Mouse (Mus musculus): Measurements from ENCODE around the gene Exosc5. TPM values are rescaled to one million over a fixed set of nuclear protein-coding genes. Genes with fewer than 3 reads are reported as not detected.

Gene Exosc5
- polyA plus RNA-seq (2016; fragmentation: Nextera tagmentation; extraction: Ambion mirVana): 80.4 and 82.2 TPM in 2 replicates

DNA sequence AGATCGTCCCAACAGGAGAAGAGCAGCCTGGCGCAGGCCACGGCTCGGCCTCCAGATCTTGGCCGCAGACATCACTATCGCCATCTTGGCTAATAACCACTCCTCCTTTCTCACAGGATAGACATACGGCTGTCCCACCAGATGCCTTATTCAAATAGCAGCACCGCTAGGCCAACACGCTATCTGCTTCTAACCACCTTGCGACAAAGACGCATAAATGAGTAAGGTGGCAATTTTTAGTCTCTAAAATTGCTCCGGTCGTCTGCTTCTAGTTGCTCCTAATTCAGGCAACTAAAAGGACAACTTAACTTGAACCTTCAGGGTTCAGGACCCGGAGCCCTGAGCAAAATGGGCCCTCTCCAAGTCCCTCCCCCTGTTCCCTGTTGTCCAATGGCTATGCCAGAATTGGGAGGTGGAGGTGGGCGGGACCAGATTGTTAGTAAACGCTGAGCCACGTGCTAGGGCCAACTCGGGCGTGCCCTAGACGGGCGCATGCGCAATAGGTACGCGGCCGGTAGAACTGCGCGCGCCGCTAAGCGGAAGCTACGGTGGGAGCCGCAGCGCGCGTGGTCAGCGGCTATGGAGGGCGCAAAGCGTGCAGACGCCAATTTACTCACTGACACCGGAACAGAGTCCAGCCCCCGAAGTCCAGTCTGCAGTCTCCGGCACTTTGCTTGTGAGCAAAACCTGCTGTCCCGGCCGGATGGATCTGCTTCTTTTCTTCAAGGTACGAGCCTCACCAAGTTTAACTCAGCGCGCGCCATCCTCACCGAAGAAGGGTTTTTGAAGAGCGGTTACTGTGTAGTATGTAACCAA is at the start of gene Exosc5, which contains the start of gene Bckdha:
Gene Exosc5, plus strand, starts transcription at position 508 of the 816 bp plus-strand sequence.
Gene Bckdha, minus strand, starts transcription at position 325 of the 816 bp plus-strand sequence.
- Histone ChIP-seq H3K9ac (peak within 1 kb of the TSS; percentile 73), H3K27ac (peak within 1 kb of the TSS; percentile 54), H3K4me2 (peak within 1 kb of the TSS; percentile 83), H3K36me3 (peaks cover 31% of the 10 kb centered on the region), H3K27me3 (replicated peaks) (no peaks in the 10 kb centered on the region), H3K4me1 (peaks cover 54% of the 10 kb centered on the region), H3K9me3 (replicated peaks) (no peaks in the 10 kb centered on the region), H3K4me3 (peak within 1 kb of the TSS; percentile 77)
- ATAC-seq: peak; percentile 96
- WGBS (ENCODE audit: insufficient replicate concordance): under 1% methylated on average over 50 of the region's 50 CpGs

DNA sequence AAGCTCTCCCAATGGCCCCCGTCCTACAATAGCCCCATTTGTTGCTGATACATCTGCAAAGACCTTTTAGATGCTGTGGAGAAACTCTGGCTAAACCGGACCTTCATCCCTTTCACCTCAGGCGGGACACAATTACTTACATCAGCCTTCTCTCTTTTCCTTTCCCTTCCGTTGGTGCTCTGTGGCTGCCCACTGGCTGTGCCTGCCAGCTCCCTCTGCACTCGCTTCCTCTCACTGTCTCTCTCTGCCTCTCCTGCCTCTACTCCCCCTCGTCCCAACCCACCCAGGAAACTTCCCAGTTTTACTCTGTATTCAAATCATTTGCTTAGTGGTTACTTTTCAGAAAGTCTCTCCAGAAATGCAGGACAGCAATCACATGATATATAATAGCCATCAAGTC is 48.9 kb upstream of the Exosc5 start:
- Histone ChIP-seq H3K4me3 (no peak overlapping the region), H3K27me3 (replicated peaks) (0 out of 2 replicates have a peak, but pooled peaks cover 5% of the 10 kb centered on the region), H3K36me3 (no peaks in the 10 kb centered on the region), H3K4me2 (no peak overlapping the region), H3K9me3 (replicated peaks) (no peaks in the 10 kb centered on the region), H3K4me1 (peaks cover 17% of the 10 kb centered on the region), H3K9ac (no peak overlapping the region), H3K27ac (no peak overlapping the region)
- no peak for ATAC-seq
- WGBS (ENCODE audit: insufficient replicate concordance): 31% methylated on average over 6 of the region's 6 CpGs

DNA sequence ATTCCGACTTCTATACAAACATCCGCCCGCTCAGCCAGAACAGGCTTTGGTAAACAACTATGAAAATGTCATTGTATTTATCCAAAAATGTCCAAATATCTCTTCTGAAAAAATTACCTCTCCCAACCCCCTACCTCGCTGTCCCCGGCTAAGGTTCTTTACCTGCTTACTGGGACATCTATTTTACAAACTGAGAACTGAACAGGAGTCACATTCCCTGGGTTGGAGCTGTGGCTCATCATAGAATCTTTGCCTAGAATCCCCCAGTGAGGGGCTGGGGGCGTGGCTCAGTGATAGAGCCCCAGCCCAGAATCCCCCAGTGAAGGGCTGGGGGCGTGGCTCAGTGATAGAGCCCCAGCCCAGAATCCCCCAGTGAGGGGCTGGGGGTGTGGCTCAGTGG is 47.5 kb upstream of the Exosc5 start:
- no peaks in the 10 kb centered on the region for H3K36me3 ChIP-seq
- H3K9ac ChIP-seq: no peak overlapping the region
- WGBS (ENCODE audit: insufficient replicate concordance): 47% methylated on average over 7 of the region's 7 CpGs
- 0 out of 2 replicates have a peak, but pooled peaks cover 5% of the 10 kb centered on the region for H3K27me3 ChIP-seq (replicated peaks)
- H3K4me1 ChIP-seq: peaks cover 27% of the 10 kb centered on the region
- no peak for ATAC-seq
- H3K4me3 ChIP-seq: no peak overlapping the region
- H3K27ac ChIP-seq: no peak overlapping the region
- no peak overlapping the region for H3K4me2 ChIP-seq
- H3K9me3 ChIP-seq (replicated peaks): no peaks in the 10 kb centered on the region

GRCm38 (mm10) chr7:25614086-25614485 is 44.9 kb upstream of the Exosc5 start:
- no peak for ATAC-seq
- Histone ChIP-seq H3K9ac (no peak overlapping the region), H3K27me3 (replicated peaks) (peaks cover 5% of the 10 kb centered on the region; the same call in 1 of the 2 replicates), H3K4me3 (no peak overlapping the region), H3K27ac (no peak overlapping the region), H3K4me2 (no peak overlapping the region), H3K4me1 (peaks cover 24% of the 10 kb centered on the region), H3K9me3 (replicated peaks) (no peaks in the 10 kb centered on the region), H3K36me3 (no peaks in the 10 kb centered on the region)
- 81% methylated on average over 5 of the region's 5 CpGs for WGBS (ENCODE audit: insufficient replicate concordance)

GRCm38 (mm10) chr7:25614831-25615705 is 43.9 kb upstream of the Exosc5 start:
- Histone ChIP-seq H3K27ac (no peak overlapping the region), H3K36me3 (no peaks in the 10 kb centered on the region), H3K9ac (no peak overlapping the region), H3K4me3 (no peak overlapping the region), H3K4me1 (peaks cover 26% of the 10 kb centered on the region), H3K4me2 (no peak overlapping the region), H3K27me3 (replicated peaks) (peaks cover 5% of the 10 kb centered on the region; the same call in 1 of the 2 replicates), H3K9me3 (replicated peaks) (no peaks in the 10 kb centered on the region)
- 52% methylated on average over 21 of the region's 21 CpGs for WGBS (ENCODE audit: insufficient replicate concordance)
- ATAC-seq: no peak

DNA sequence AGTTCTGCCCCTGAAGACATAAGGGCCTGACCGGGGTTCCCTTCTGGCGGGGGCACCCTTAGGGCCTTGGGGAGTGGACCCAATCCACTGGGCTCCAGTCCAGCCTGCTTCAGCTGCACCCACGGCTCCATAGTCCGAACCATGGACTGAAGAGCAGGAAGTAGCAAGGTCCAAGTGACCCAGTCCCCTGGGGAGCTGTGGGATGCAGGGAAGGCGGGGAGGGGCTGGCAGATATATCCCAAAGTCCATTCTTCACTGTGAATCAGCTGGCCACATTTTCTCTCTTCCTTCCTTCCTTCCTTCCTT is 43.3 kb upstream of the Exosc5 start, which contains the start of gene Erich4:
Gene Erich4, minus strand, starts transcription at position 187 of the 306 bp plus-strand sequence.
- peaks cover 27% of the 10 kb centered on the region for H3K4me1 ChIP-seq
- ATAC-seq: no peak
- no peak within 1 kb of the TSS for H3K4me3 ChIP-seq
- H3K27ac ChIP-seq: no peak within 1 kb of the TSS
- no peaks in the 10 kb centered on the region for H3K36me3 ChIP-seq
- WGBS (ENCODE audit: insufficient replicate concordance): 59% methylated on average over 5 of the region's 5 CpGs
- no peak within 1 kb of the TSS for H3K9ac ChIP-seq
- no peaks in the 10 kb centered on the region for H3K9me3 ChIP-seq (replicated peaks)
- H3K27me3 ChIP-seq (replicated peaks): peaks cover 5% of the 10 kb centered on the region; the same call in 1 of the 2 replicates
- no peak within 1 kb of the TSS for H3K4me2 ChIP-seq

DNA sequence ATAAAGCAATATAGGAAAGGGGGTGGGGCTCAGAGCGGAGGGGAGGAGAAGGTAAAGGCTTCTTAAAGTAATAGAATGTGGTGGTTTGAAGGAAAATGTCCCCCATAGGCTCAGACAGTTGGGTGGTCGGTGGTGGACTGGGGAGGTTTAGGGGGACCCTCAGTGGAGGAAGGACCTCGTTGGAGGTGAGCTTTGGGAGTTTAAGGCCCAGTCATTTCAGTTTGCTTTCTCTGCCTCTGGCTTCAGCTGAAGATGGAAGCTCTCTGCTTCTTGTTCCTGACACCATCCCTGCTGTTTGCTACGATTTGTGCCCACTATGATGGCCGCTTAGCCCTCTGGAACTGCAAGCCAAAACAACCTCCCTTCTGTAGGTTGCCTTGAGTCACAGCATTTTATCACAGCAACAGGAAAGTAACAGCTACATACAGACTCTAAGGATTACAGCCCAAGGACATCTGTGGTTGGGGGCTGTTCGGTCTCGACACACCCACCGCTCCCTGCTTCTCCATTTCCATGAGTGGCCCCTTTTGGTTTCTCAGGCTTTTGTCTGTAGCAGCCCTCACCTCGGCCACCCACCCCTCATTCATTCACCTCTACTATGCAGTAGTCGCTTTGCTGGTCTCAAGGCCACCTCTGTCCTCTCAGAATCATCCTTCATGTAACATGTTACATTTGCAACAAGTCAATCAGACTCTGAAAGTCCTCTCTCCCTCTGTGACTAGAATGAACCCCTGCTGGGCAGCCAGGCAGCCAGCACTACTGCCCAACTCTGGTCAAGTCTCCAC is 41.4 kb upstream of the Exosc5 start:
- Histone ChIP-seq H3K9me3 (replicated peaks) (no peaks in the 10 kb centered on the region), H3K36me3 (peaks cover 11% of the 10 kb centered on the region), H3K27ac (no peak overlapping the region), H3K4me1 (peaks cover 27% of the 10 kb centered on the region), H3K9ac (no peak overlapping the region), H3K4me3 (no peak overlapping the region), H3K4me2 (no peak overlapping the region), H3K27me3 (replicated peaks) (no peaks in the 10 kb centered on the region; the same call in 1 of the 2 replicates)
- 65% methylated on average over 10 of the region's 10 CpGs for WGBS (ENCODE audit: insufficient replicate concordance)
- ATAC-seq: no peak

DNA sequence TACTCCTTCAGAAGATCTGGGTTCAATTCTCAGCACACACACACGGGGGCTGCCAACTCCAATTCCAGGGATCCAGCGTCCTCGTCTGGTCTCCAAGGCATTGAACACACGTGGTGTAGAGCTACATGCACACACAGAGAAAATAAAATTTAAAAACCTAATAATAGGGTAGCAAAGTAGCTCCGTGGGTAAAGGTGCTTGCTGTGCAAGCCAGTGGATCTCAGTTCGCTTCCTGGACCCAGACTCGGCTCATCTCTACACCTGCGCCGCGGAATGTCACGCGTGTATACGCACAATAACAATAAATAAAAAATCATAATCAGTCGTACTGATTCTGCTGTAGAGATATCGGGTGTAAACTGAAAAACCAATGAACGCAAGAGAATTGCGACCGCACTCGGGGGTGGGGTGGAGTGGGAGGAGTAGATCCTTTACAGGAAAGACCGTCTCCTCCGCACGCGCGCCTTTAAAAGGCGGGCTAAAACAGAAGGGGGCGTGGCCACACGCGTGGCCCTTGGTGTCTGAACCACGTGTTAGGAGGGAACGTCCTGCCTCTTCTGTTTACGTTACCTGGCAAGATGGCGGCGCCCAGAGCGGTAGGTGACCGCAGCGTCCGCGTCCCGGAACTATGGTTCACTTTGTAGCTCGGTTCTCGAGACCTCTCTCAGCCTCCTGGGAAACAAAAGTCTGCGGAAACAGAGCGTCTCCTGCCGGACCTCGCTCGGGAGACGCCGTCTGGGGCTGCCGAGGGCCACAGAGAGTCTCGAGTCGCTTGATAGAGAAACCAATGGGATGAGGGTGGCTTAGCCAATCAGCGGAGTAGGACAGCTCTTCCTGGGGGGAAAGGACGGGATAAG is 39.9 kb upstream of the Exosc5 start, which contains the start of gene Dmac2:
Gene Dmac2, plus strand, starts transcription at position 550 of the 857 bp plus-strand sequence.
- Histone ChIP-seq H3K27ac (0 out of 2 replicates have a peak within 1 kb of the TSS, but pooled peaks have one; percentile 56), H3K36me3 (peaks cover 22% of the 10 kb centered on the region)
- 1% methylated on average over 53 of the region's 53 CpGs for whole genome bisulfite sequencing (ENCODE audit: insufficient replicate concordance)

GRCm38 (mm10) chr7:25619722-25619991 is 39.3 kb upstream of the Exosc5 start:
- no peak for ATAC-seq
- H3K27ac ChIP-seq: 0 out of 2 replicates have a peak overlapping the region, but pooled peaks have one; percentile 56
- H3K4me1 ChIP-seq: peaks cover 27% of the 10 kb centered on the region
- H3K27me3 ChIP-seq (replicated peaks): no peaks in the 10 kb centered on the region; the same call in 1 of the 2 replicates
- no peaks in the 10 kb centered on the region for H3K9me3 ChIP-seq (replicated peaks)
- 20% methylated on average over 5 of the region's 5 CpGs for WGBS (ENCODE audit: insufficient replicate concordance)
- H3K36me3 ChIP-seq: peaks cover 27% of the 10 kb centered on the region
- H3K4me3 ChIP-seq: peak overlapping the region; percentile 73
- peak overlapping the region; percentile 66 for H3K9ac ChIP-seq
- H3K4me2 ChIP-seq: peak overlapping the region; percentile 87

More for the DNA sequence above, 39.9 kb upstream of the Exosc5 start, which contains the start of gene Dmac2:
- H3K4me2 ChIP-seq: peak within 1 kb of the TSS; percentile 87
- ATAC-seq: peak; percentile 92
- no peaks in the 10 kb centered on the region for H3K9me3 ChIP-seq (replicated peaks)
- H3K4me1 ChIP-seq: peaks cover 27% of the 10 kb centered on the region
- H3K4me3 ChIP-seq: peak within 1 kb of the TSS; percentile 73
- no peaks in the 10 kb centered on the region; the same call in 1 of the 2 replicates for H3K27me3 ChIP-seq (replicated peaks)
- H3K9ac ChIP-seq: peak within 1 kb of the TSS; percentile 66

DNA sequence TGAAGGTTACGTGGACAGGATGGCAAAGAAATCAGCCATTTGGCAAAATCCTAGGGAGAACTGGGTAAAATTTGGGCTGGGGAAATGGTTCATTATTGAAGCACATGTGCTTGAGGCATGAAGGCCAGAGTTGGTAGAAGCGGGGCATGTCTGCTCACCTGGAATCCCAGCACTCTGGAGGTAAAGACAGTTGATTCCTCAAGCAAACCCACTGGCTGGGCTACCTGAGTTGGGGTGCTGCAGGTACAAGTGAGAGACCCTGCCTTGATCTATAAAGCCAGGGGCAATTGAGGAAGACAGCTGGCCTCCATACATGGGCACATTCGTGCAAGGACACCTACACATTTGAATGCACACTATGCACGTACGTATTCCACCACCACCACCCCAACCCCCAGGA is 38.9 kb upstream of the Exosc5 start:
- WGBS (ENCODE audit: insufficient replicate concordance): 95% methylated on average over 5 of the region's 5 CpGs
- no peak overlapping the region for H3K27ac ChIP-seq
- H3K4me1 ChIP-seq: peaks cover 27% of the 10 kb centered on the region
- H3K4me2 ChIP-seq: peak overlapping the region; percentile 87
- H3K9ac ChIP-seq: peak overlapping the region; percentile 66; the same call in 1 of the 2 replicates
- peak overlapping the region; percentile 73 for H3K4me3 ChIP-seq
- no peaks in the 10 kb centered on the region; the same call in 1 of the 2 replicates for H3K27me3 ChIP-seq (replicated peaks)
- no peaks in the 10 kb centered on the region for H3K9me3 ChIP-seq (replicated peaks)
- ATAC-seq: no peak
- H3K36me3 ChIP-seq: peaks cover 31% of the 10 kb centered on the region
